Mouse (Mus musculus) hindbrain, embryonic 13.5 days (tissue): Measurements from ENCODE around the gene Pofut2. TPM values are rescaled to one million over a fixed set of nuclear protein-coding genes. Genes with fewer than 3 reads are reported as not detected.
"Not testable (repeated sequence)": the region's sequence is repeated elsewhere in the genome, so short reads cannot be mapped to it uniquely, and the experiment has no call there.

Source experiments
- ATAC-seq: fragments of 200-750 bp; cut with Nextera tagmentation; 2 replicates; pipeline ENCODE4 v1.8.0; 2017; ENCODE audit warnings: moderate TSS enrichment; ENCODE audit not compliant: low FRiP score
- H3K27ac ChIP-seq: fragments of 300-500 bp; sonication (generic); 2 replicates; pipeline ENCODE4 v1.5.1; 2015; ENCODE audit warnings: inconsistent platforms, mild to moderate bottlenecking, moderate library complexity
- H3K27me3 ChIP-seq: fragments of 300-500 bp; sonication (generic); 2 replicates; pipeline ENCODE4 v1.6.1; 2015; ENCODE audit warnings: mild to moderate bottlenecking, inconsistent platforms
- H3K36me3 ChIP-seq: fragments of 300-500 bp; sonication (generic); 2 replicates; pipeline ENCODE4 v1.6.1; 2015; ENCODE audit warnings: mild to moderate bottlenecking, inconsistent platforms
- H3K4me1 ChIP-seq: fragments of 300-500 bp; sonication (generic); replicated peaks from 2 replicates; pipeline ENCODE4 v1.6.1; 2015; ENCODE audit warnings: inconsistent platforms
- H3K4me2 ChIP-seq: fragments of 300-500 bp; sonication (generic); 2 replicates; pipeline ENCODE4 v1.6.1; 2015; ENCODE audit warnings: inconsistent platforms, mild to moderate bottlenecking, moderate library complexity
- H3K4me3 ChIP-seq: fragments of 300-500 bp; sonication (generic); 2 replicates; pipeline ENCODE4 v1.5.1; 2015; ENCODE audit warnings: mild to moderate bottlenecking, inconsistent platforms
- H3K9ac ChIP-seq: fragments of 300-500 bp; sonication (generic); 2 replicates; pipeline ENCODE4 v1.6.1; 2015; ENCODE audit warnings: mild to moderate bottlenecking, inconsistent platforms
- H3K9me3 ChIP-seq: fragments of 300-500 bp; sonication (generic); 2 replicates; pipeline ENCODE4 v1.6.1; 2016; ENCODE audit warnings: inconsistent platforms
- WGBS: fragments of 180-500 bp; shearing (Covaris S2); methylation state at CpG from one replicate; pipeline ENCODE4 v1.1.7; 2015; 5-methylcytosine and 5-hydroxymethylcytosine counted together
- polyA plus RNA-seq: library from polyadenylated mRNA; unstranded; fragments of >200 nt; fragmentation: Nextera tagmentation; extraction: Ambion mirVana; gene quantifications from 2 replicates; pipeline ENCODE4 v1.2.1, GENCODE M21; 2015

Pofut2 gene
- polyA plus RNA-seq, 1 experiment from 2014 or later: 57.3 TPM

DNA sequence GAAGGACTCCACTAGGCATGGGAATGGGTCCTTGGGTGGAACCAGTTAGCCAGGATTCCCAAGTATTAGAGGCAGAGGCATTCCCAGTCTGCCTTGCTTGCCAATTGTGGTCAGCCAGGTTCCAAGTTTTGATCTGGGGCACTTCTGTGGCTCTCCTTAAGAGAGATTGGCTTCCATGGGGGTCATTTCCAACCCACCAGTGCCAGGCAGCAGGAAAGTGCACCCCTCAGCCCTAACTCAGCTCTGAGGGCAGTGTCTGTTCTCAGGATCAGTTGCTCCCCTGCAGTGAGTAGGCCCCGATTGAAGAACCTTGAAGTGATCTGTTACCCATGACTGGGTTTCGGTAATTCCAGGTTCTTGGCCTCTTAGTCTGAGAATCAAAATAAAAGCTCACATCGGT, 3.8 kb upstream of the Pofut2 start:
- Histone ChIP-seq H3K27me3 (0 out of 2 replicates have a peak, but pooled peaks cover 5% of the 10 kb centered on the region), H3K9me3 (no peaks in the 10 kb centered on the region), H3K4me3 (no peak overlapping the region), H3K4me2 (no peak overlapping the region), H3K9ac (no peak overlapping the region), H3K4me1 (peaks cover 44% of the 10 kb centered on the region), H3K27ac (no peak overlapping the region; the same call in 1 of the 2 replicates), H3K36me3 (no peaks in the 10 kb centered on the region)
- no peak for ATAC-seq
- 74% methylated on average over 3 of the region's 3 CpGs for WGBS

DNA sequence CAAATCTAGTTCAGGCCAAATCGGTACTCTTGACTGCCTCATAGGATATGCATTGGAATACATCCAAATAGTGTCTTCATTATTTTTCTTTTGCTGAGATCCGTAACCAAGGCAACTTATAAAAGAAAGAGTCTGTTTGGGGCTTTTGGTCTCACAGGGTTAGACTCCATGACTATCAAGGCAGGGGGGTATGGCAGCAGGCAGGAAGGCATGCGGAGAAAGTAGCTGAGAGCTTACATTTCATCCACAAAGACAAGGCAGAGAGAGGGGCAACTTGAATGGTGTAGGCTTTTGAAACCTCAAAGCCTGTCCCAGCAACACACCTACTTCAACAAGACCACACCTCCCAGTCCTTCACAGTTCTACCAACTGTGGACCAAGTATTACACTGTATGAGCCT, 3.3 kb upstream of the Pofut2 start:
- 56% methylated on average over 3 of the region's 3 CpGs for WGBS
- H3K27me3 ChIP-seq: 0 out of 2 replicates have a peak, but pooled peaks cover 5% of the 10 kb centered on the region
- H3K27ac ChIP-seq: no peak overlapping the region
- H3K36me3 ChIP-seq: peaks cover under 1% of the 10 kb centered on the region; the same call in 1 of the 2 replicates
- peaks cover 48% of the 10 kb centered on the region for H3K4me1 ChIP-seq
- ATAC-seq: no peak
- no peak overlapping the region for H3K4me2 ChIP-seq
- no peaks in the 10 kb centered on the region for H3K9me3 ChIP-seq
- no peak overlapping the region for H3K4me3 ChIP-seq
- no peak overlapping the region for H3K9ac ChIP-seq

DNA sequence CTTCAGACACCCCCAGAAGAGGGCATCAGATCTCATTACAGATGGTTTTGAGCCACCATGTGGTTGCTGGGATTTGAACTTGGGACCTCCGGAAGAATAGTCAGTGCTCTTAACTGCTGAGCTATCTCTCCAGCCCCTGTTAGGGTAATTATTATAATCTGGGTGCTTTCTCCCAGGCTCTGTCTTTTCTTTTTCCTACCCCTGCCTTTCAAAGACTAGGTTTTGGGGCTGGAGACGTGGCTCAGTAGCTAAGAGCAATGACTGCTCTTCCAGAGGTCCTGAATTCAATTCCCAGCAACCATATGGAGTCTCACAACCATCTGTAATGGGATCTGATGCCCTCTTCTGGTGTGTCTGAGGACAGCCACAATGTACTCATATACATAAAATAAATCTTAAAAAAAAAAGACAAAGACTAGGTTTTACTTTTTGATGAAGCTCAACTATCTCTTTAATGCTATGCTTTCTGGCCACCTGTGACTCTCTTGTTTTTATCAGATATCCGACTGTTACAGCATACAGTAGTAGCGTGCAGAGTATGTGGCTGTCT, 902 bp upstream of the Pofut2 start:
- Histone ChIP-seq H3K27ac (no peak overlapping the region), H3K36me3 (peaks cover 25% of the 10 kb centered on the region), H3K9me3 (no peaks in the 10 kb centered on the region), H3K27me3 (0 out of 2 replicates have a peak, but pooled peaks cover 5% of the 10 kb centered on the region), H3K4me2 (peak overlapping the region; percentile 85), H3K4me1 (peaks cover 36% of the 10 kb centered on the region), H3K9ac (peak overlapping the region; percentile 89; the same call in 1 of the 2 replicates), H3K4me3 (peak overlapping the region; percentile 91)
- ATAC-seq: no peak
- WGBS: 61% methylated on average over 4 of the region's 4 CpGs

DNA sequence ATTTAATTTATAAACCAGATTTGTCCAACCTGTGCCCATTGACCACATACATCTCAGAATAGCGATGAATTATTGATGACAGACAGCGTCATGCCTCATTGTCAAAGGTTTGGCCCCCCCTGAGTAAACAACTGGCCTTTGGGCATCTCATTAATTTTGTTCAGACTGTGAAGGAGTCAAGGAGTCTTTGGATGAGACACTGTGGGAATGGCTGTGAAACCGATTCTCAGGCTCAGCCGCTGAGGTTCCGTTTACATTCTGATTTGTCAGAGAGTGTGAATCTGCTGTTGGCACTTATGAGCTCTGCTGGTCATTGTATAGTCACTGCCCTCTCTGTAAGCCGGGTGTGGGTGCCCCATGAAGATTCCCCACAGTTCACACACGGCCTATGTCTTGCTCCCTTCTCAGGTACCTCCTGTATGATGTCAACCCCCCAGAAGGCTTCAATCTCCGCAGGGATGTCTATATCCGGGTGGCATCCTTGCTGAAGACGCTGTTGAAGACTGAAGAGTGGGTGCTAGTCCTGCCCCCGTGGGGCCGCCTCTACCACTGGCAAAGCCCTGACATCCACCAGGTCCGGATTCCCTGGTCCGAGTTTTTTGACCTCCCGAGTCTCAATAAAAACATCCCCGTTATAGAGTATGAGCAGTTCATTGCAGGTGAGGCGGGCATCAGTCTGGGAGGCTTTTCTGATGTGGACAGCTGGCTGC, 1.3 kb downstream of the Pofut2 start:
- Histone ChIP-seq H3K27ac (no peak overlapping the region), H3K27me3 (no peaks in the 10 kb centered on the region), H3K4me3 (peak overlapping the region; percentile 91), H3K9me3 (no peaks in the 10 kb centered on the region), H3K36me3 (peaks cover 47% of the 10 kb centered on the region), H3K4me2 (peak overlapping the region; percentile 85), H3K4me1 (peaks cover 29% of the 10 kb centered on the region), H3K9ac (peak overlapping the region; percentile 89)
- 78% methylated on average over 17 of the region's 17 CpGs for WGBS
- no peak for ATAC-seq

DNA sequence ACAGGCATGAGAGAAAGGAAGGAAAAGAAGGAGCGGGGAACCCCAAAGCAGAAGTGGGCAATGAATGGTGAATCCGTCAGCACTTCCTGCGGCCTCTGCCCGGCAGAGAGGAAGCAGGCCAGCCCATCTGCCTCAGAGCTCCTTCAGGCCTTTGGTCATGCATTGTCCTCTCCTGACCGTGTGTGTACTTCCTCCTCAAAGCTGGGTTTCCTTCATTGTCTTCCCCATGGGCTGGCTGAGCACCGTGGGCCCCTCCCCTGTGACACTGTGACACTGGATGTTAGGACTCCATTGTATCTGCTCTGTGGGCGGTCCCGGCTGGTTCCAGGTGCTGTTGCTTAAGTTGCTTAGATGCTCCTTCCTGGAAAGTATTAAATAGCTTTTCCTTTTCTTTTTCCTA, 7.3 kb downstream of the Pofut2 start:
- no peaks in the 10 kb centered on the region for H3K27me3 ChIP-seq
- H3K27ac ChIP-seq: no peak overlapping the region
- H3K4me3 ChIP-seq: no peak overlapping the region
- no peaks in the 10 kb centered on the region for H3K9me3 ChIP-seq
- no peak for ATAC-seq
- H3K36me3 ChIP-seq: peaks cover 100% of the 10 kb centered on the region
- no peak overlapping the region for H3K9ac ChIP-seq
- 66% methylated on average over 8 of the region's 8 CpGs for WGBS
- no peak overlapping the region for H3K4me2 ChIP-seq
- 0 out of 2 replicates have a peak, but pooled peaks cover 3% of the 10 kb centered on the region for H3K4me1 ChIP-seq

DNA sequence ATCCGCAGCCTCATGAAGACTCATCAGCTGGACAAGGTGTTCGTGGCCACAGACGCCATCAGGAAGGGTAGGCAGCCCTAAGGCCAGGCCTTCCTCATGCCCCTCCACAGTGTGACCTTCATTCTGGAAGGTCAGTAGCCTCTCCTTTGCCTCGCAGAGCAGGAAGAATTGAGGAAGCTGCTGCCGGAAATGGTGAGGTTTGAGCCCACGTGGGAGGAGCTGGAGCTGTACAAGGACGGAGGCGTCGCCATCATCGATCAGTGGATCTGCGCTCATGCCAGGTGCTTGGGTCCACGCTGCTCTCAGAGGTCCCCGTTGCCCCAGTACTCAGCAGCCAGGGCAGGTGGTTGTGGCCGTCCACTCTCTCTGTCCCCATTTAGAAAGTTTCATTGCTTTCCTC, 8.0 kb downstream of the Pofut2 start:
- H3K36me3 ChIP-seq: peaks cover 94% of the 10 kb centered on the region
- H3K4me2 ChIP-seq: no peak overlapping the region
- H3K4me3 ChIP-seq: no peak overlapping the region
- no peak overlapping the region for H3K27ac ChIP-seq
- H3K27me3 ChIP-seq: no peaks in the 10 kb centered on the region
- ATAC-seq: no peak
- no peaks in the 10 kb centered on the region for H3K9me3 ChIP-seq
- 93% methylated on average over 14 of the region's 14 CpGs for WGBS
- H3K9ac ChIP-seq: no peak overlapping the region
- 0 out of 2 replicates have a peak, but pooled peaks cover 3% of the 10 kb centered on the region for H3K4me1 ChIP-seq

DNA sequence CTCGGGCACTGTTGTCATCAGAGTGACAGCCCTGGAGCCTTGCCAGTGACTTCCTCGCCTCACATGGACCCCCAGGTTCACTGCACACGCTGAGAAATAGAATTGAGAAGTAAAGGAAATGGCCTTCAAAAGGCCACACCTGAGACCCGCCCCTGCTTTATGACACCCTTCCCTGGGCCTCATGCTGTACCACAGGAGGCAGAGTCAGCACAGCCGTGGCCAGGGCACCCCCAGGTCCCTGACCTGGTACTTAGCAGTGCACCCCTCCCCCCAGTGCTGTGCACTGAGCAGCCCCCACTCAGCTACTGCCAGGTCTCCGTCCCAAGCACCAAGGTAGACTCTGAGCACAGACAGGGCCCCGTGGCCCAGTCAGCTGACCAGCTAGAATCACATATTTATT, 10.1 kb downstream of the Pofut2 start:
- Histone ChIP-seq H3K27me3 (no peaks in the 10 kb centered on the region), H3K27ac (no peak overlapping the region), H3K36me3 (peaks cover 73% of the 10 kb centered on the region), H3K4me1 (peaks cover 13% of the 10 kb centered on the region; the same call in 1 of the 2 replicates), H3K9ac (no peak overlapping the region), H3K4me3 (no peak overlapping the region), H3K9me3 (no peaks in the 10 kb centered on the region), H3K4me2 (no peak overlapping the region)
- WGBS: 90% methylated on average over 7 of the region's 7 CpGs
- ATAC-seq: no peak

DNA sequence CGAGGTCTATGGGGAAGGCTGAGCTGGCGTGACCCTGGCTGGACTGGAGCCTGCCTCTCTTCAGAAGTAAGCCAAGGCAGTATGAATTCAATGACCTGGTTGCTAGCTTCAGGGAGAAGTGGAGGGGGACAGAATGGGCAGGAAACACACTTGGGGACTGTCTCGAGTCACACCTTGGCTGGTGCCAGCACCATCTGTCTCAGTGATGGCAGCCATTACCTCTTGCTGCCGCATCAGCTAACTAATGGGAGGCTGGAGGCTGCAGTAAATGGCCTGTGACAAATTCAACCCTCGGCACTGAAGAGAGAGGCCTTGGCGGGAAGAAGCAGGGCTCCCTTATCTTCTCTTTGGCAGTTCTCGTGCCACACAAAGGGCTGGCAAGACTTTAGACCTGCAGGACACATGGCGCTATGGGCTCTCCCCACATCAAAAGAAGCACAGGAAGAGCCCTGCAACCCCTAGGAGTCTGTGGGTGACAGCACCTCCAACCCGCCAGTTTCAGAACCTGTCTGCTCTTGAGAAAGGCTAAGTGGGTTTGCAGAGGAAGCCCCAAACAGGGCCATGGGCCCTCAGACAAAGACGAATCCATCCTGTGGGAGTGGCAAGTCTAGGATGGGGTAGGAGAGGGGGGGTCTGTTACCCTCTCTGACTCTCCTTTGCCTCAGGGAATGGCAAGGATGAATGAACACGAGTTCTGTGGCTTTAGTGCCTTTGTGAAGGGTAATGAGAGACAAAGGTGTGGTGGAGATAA, 14.1 kb downstream of the Pofut2 start:
- no peak overlapping the region for H3K4me2 ChIP-seq
- H3K9ac ChIP-seq: peak overlapping the region; percentile 2; the same call in 1 of the 2 replicates
- no peaks in the 10 kb centered on the region for H3K9me3 ChIP-seq
- H3K4me1 ChIP-seq: peaks cover 13% of the 10 kb centered on the region; the same call in 1 of the 2 replicates
- no peaks in the 10 kb centered on the region for H3K27me3 ChIP-seq
- H3K36me3 ChIP-seq: peaks cover 32% of the 10 kb centered on the region
- no peak overlapping the region for H3K4me3 ChIP-seq
- H3K27ac ChIP-seq: peak overlapping the region; percentile 35; the same call in 1 of the 2 replicates
- 56% methylated on average over 11 of the region's 11 CpGs for WGBS
- no peak for ATAC-seq

DNA sequence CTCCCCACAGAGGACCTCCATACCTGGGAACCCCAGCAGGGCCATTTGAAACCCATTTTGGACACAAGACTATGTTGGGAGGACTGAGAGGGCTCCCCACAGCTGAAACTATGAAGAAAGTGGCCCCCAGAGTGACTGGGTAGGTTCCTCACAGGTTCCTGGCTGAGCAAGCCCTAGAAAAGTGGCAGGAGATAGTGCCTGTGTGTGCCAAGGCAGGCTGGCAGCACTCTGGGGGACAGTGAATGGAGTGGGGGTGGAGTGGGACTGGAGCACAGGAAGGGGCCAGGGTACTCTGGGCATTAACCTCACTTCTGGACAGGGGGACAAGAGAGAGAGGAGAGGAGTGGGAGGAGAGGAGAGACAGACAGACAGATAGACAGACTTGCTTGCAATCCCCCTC, 14.8 kb downstream of the Pofut2 start:
- Histone ChIP-seq H3K4me3 (no peak overlapping the region), H3K27ac (no peak overlapping the region), H3K9me3 (no peaks in the 10 kb centered on the region), H3K9ac (no peak overlapping the region), H3K36me3 (peaks cover 26% of the 10 kb centered on the region), H3K4me2 (no peak overlapping the region), H3K27me3 (no peaks in the 10 kb centered on the region), H3K4me1 (peaks cover 13% of the 10 kb centered on the region; the same call in 1 of the 2 replicates)
- ATAC-seq: no peak

DNA sequence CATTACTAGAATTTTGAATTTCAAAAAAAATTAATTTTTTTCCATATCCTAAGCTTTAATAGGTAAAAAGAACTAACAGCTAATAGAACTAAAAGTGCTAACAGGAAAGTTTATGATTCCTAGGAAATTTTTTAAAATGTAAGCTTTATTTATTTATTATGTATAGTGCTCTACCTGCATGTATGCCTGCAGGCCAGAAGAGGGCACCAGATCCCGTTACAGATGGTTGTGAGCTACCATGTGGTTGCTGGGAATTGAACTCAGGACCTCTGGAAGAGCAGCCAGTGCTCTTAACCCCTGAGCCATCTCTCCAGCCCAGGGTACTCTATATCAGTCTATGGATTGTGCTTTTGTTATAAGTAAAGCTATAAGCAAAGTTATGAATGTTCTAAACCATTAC, 23.1 kb downstream of the Pofut2 start:
- H3K4me2 ChIP-seq, H3K9ac ChIP-seq, H3K4me3 ChIP-seq, H3K27ac ChIP-seq, ATAC-seq, H3K36me3 ChIP-seq, H3K9me3 ChIP-seq, H3K27me3 ChIP-seq: not testable (repeated sequence)
- peaks cover 14% of the 10 kb centered on the region; the same call in 1 of the 2 replicates for H3K4me1 ChIP-seq
- 68% methylated on average over 1 of the region's 1 CpGs for WGBS

DNA sequence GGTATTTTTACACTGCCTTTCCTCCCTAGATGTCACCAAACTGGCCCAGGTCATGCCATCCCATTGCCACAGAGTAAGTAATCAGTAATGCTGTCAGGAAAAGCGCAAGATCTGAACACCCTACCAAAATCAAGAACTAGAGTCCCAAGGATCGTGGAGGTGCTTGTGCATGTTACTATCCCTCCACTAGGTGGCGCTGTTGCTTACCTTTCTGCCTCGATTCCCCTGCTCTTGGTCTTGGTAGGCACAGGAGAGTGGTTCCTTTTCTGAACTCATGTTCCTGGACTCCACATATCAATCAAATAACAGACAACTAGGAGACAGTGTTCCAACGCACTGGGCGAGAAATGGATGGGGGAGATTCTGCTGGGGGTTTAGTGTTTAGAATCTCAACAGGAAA, 23.8 kb downstream of the Pofut2 start:
- peaks cover 14% of the 10 kb centered on the region; the same call in 1 of the 2 replicates for H3K4me1 ChIP-seq
- H3K27ac ChIP-seq: no peak overlapping the region
- H3K4me3 ChIP-seq: no peak overlapping the region
- H3K36me3 ChIP-seq: no peaks in the 10 kb centered on the region
- H3K27me3 ChIP-seq: peaks cover 4% of the 10 kb centered on the region; the same call in 1 of the 2 replicates
- no peak overlapping the region for H3K9ac ChIP-seq
- 18% methylated on average over 6 of the region's 6 CpGs for WGBS
- ATAC-seq: no peak
- no peak overlapping the region for H3K4me2 ChIP-seq
- H3K9me3 ChIP-seq: no peaks in the 10 kb centered on the region

DNA sequence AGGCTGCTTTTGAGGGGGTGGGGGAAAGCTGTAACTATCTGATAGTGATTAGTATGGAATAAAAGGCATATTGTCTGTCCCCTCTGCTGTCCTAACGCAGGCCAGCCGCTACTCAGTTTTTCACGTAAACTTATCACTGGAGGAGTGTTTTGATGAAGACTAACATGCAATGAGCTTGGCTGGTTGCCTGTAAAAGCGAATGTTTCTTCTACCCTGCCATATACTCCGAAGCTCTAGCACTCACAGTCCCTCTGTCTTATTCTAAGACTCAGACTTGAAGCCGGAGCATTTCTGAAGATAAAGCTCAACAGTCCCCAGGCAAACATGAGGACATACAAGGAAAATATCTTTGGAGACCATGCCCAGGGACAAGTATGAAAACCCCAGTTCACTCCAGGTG, 25.8 kb downstream of the Pofut2 start:
- Histone ChIP-seq H3K4me2 (no peak overlapping the region), H3K9ac (no peak overlapping the region), H3K36me3 (no peaks in the 10 kb centered on the region), H3K27ac (no peak overlapping the region), H3K4me3 (no peak overlapping the region), H3K27me3 (peaks cover 4% of the 10 kb centered on the region; the same call in 1 of the 2 replicates), H3K9me3 (no peaks in the 10 kb centered on the region), H3K4me1 (peaks cover 14% of the 10 kb centered on the region; the same call in 1 of the 2 replicates)
- 82% methylated on average over 6 of the region's 6 CpGs for WGBS
- no peak for ATAC-seq
